Mouse (Mus musculus) liver, adult (tissue): ENCODE results near the gene Arid1b.
A peak's percentile ranks its signal among the peaks of the same experiment; 100 is the strongest.

ENCODE experiments used
- GATA4 ChIP-seq: IDR thresholded peaks from 2 replicates; pipeline ENCODE4 v1.6.1; 2014; ENCODE audit warnings: mild to moderate bottlenecking, low read length; ENCODE audit not compliant: insufficient replicate concordance

The Arid1b gene

DNA sequence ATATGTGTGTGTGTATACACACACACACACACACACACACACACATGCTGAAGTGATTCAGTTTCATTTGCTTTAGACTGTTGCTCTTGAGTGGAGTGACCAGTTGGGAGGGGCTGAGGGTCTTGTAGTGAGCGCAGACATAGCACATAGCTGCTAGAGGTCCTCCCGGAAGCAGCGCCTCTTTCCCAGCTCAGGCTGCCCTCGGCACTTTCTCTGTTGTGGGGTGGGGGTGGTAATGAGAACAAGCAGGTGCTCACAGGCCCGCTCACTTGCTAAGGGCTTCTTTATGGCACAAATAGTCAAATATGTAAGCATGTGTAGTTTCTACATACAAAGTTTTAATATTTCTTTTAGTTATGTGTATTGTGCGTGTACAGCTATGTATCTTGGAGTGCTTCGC is 104.6 kb downstream of the Arid1b start:
- no peak for TF ChIP-seq GATA4

DNA sequence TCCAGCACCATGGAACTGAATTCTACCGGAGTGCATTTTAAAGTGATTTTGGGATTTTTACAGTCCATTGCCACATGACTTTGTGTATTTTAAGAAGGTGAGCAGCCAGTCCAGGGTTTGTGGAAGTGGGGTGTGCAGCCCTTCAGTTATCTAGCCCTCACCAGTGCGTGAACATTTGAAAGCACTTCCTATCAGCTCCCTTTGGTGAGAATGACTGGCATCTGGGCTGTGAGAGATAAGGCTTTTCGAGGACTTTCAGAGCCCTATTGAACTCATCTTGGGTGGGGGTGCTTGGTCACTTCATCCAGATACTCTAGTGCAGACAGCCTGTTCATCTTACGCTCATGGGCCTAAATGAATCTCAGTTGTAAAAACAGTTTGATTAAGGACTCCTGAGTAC is 105.1 kb downstream of the Arid1b start:
- no peak for TF ChIP-seq GATA4

DNA sequence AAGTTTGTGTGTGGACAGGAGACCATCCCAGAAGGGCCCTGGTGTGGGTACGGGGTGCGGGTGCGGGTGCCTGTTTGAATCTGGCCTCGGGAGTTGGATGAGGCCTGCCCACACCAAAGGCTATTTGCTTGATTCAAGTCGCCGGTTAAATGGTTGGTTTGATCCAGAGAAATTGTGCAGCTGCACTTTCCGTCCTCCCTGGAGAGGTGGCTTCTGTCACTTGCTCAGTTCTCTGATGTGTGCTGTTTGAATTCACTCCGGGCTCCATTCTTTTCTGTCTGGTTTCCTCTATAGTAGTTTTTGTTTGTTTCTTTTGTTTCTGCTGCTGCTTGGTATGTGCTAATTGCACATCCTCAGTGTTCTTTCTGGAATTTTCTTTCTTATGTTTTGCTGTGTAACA is 107.0 kb downstream of the Arid1b start:
- no peak for TF ChIP-seq GATA4

DNA sequence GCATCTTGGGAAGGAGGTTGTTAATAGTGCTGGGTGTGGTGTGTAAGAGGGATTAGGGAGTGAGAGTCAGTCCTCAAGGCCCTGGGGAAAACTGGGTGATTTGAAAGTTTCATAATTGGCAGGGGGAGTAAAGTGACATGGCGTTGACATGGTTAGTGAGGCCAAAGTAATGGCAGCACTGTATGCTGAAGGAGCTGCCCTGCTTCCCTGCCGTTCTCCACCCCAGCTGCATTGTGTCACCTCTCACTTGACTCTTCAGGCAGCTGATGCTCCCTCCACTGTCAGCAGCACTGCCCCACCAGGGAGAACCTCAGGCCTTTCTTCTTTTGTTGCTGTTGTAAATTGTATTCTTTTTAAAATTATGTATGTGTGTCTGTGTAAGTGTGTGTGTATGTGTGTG is 107.8 kb downstream of the Arid1b start:
- no peak for TF ChIP-seq GATA4

DNA sequence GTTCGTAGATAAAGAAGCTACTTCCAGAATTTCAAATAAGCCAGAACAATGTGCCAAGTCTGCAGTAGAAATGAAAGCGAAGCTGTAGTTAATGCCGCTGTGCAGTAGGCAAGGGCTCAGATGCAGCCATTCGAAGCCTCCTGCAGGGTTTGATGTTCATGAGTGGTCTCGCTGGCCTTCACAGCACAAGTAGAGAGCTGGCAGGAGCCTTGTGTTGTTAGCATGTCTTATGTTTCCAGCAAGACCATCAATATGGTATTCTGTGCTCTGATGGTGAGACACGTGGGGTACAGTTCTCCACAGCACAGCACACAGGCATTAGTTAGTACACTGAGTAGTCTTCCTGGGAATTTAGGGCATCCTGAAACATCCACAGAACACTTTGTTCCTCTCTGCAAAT is 111.6 kb downstream of the Arid1b start:
- no peak for TF ChIP-seq GATA4

DNA sequence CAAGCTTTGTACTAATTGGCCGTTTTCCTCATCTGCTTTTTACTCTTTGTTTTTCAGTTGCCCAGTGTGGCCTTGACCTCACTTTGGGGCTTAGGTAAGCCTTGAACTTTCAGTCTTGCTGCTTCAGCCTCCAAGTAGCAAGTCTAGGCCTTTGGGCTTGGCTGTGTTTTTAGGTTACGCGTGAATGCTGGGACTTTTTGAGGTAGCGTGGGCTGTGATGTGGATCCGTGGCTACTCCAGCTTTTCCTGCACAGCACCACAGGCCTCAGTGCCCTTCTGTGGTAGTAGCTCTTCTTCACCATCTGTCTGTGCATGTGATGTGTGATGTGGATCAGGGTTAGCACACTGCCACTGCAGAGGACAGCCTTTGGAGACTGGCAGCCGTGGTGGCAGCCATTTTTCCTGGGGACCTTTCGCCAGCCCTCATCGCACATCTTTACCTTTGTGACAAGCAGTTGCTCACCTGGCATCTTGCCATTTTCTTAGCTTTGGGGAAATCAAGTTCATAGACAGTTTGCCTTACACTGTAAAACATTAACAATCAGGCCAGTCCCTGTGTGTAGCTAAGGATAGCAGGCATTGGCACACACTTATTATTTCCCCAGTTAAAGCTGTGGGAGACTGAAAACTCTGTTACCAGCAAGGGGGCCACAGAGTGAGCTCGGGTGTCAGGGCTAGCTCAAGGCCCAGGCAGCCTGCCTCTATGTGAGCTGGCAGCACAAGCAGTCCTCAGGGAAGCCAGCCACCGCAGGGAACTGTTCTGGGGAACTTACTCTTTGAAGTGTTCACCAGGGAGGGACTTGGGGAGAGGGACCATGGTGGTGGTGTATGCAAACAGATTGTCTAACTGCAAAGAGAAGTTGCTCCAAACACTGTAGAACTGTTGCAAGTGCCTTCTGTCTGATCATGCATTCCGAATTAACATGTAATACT is 112.4 kb downstream of the Arid1b start:
- no peak for TF ChIP-seq GATA4

DNA sequence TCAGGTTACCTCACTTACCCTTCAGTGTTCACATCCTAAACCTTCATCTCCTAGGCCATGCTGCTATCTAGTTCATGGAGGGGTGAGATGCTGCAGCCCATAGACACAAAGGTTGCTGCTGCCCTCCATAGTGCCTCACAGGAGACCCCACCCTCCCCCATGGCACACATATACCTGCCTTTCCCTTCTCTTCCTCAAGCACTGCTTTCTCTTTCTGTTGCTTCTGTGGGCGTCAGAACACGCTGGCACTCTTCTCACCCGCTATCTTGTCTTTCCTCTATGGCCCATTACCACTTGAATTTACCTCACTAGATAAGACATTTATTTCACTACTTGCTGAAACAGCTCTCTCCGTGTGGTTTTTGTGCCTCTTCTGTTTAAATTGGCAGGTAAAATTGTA is 113.4 kb downstream of the Arid1b start:
- no peak for TF ChIP-seq GATA4

DNA sequence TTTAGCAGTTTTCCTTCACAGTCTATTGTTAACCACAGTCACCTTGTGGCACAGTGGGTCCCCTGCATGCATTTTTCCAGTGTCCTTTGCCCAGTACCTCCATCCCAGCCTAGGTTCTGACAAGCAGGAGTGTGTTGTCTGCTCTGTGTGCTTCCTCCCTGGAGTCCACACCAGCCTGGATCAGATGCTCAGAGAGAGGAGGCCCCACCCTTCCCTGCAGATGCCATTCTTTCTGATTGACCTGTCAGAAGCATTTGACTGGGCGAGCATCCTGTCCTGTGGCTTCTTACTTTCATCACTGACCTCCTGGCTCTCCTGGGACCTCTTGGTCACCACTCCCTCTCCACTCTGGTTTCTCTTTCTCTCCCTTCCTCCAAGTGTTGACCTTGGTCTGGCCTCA is 113.9 kb downstream of the Arid1b start:
- no peak for TF ChIP-seq GATA4

DNA sequence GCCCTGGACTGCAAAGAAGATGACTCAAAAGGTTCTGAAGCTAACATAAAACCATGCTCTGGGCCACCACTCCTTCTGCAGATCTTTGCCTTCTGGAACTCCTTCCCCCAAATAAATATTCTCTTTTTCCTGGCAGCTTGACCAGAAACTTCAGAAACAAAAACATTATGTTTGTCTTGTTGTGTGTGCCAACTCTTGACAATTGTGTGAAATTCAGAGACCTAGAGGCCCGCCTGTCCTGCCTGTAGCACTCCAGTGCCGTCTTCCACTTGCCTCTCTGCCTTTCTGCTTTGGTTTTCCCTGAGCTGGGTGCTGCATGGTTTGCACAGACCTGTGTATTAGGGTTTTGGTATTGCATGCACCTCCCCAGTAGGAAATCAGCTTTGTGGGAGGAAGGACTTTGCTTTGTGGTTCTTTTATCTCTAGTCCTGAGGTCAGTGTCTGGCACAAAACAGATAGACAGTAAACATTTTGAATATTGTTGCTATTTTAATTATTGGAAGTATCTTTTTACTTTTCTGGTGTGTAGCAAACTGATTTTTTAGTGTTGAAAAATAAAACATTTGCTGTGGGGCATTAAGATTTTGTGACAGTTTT is 114.5 kb downstream of the Arid1b start:
- peak; percentile 21; the same call in 1 of the 2 replicates for TF ChIP-seq GATA4

DNA sequence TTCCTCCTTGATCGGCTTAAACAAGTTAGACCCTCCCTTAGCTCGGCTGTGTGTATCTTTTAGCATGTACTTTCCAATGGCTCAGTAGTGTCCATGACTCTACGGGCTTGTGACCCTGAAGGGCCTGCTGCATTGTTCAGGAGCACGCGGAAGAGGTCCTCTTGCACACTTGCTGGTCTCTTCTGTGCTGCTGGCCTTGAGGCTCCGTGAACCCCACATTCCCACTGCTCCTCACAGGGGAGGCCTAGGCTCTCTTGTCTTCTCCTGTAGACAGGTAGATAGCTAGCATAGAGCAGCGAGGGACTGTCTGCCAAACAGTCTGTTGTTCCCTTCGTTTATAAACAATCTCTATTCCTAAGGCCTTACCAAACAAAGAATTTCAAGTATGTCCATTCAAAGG is 115.2 kb downstream of the Arid1b start:
- no peak for TF ChIP-seq GATA4

DNA sequence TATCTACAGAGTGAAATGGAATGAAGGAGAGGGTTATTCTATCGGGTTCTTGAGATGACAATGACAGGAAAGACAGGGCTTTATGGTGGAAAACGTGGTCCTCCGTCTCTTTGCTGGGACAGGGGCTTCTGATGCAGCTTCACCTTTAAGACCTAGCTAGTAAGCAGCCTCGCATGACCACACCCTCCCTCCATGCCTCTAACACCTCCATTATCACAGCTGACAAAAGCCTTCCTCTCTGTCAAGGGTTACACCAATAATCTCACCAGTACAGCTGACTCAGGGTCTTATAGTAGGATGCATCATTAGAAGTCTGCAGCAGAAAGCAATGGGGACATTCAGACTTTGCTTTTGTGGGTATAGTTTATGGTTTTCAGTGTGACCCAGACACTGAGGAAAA is 116.0 kb downstream of the Arid1b start:
- TF ChIP-seq GATA4, result no peak

DNA sequence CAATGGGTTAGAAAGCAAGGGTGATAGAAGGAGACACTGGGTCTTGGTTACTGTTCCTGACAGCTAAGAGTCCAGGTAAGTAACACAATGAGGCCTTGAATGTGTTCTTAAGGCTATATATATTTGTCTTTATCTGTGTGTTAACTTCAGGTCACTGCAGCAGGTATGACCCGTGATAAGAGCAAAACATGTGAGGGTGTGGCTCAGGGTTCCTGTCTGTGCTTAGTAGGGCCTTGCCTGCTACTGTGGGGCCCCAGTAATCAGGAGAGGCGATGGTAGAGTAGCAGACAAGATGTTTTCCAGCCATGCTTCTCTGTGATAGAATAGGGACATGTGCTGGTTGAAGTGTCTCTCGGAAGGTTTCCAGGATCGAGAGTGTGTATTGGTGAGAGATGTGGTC is 118.0 kb downstream of the Arid1b start:
- TF ChIP-seq GATA4, result no peak

DNA sequence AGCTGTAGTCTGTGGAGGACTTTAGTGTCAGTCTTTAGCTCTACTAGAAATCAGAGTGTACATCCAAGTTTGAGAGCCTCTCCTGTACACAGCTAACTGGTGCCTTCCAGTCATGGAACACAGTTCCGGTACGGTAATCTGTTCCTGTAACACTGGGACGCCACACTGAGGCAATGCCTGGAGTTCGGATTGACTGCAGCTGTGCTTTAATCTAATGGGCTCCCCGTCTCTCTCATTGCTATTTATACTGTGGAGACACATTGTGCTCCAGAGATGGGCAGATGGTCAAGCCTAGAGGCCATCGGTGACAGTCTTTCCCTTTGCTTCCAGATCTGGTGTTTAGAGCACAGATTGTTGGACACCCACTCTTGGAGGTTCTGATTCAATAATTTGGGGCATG is 121.8 kb downstream of the Arid1b start:
- no peak; the same call in 1 of the 2 replicates for TF ChIP-seq GATA4

DNA sequence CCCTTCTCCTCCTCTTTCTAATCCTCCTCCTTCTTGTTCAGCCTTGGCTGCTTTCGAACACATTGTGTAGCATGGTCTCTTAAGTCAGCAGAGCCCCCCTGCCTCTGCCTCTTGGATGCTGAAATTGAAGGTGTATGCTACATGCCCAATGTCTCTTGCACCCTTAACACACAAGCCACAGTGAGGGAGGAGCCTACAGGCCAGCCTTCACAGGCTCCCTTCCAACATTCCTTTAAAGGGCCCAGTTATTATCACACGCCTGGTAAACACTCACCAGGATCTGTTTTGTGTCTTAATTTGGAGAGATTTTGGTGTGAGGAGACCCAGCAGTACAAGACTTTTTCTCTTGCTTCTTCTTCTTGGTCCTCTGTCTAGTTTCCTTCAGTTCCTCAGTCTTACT is 122.9 kb downstream of the Arid1b start:
- no peak for TF ChIP-seq GATA4

DNA sequence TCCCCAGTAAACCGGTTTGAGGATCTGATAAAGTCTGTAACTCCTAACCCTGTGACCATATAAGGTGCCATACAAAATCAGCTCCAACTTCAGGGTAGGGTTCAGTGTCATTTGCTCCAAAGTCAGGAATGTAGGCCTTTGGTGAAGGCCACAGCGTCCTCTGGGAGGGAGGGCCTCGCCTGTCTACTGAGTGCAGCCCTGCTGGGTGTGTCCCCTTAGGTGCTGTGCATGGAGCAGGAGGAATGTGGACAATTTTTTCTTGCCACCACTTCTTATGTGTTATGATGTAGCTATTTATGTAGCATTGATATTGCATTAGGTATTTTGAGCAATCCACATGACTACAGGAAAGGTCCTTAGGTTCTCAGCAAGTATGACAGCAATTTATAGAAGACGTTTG is 124.0 kb downstream of the Arid1b start:
- TF ChIP-seq GATA4, result no peak

DNA sequence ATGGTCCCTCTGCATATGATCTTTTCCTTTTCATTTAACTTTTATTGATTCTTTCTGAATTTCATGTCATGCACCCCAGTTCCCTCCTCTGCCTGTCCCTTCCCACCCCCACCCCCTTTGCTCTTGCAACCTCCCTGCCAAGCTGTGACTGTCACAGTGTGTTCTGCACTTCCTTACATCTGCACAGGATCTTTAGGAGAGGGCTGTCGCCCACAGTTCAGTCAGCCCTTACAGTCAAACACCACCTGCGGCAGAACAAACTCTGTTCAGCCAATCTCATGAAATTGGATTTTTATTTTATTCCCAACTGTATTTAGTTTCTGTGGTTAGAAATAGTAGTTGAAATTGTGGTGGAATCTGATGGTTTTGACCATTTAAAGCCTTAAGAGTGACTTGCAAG is 130.5 kb downstream of the Arid1b start:
- TF ChIP-seq GATA4, result no peak

DNA sequence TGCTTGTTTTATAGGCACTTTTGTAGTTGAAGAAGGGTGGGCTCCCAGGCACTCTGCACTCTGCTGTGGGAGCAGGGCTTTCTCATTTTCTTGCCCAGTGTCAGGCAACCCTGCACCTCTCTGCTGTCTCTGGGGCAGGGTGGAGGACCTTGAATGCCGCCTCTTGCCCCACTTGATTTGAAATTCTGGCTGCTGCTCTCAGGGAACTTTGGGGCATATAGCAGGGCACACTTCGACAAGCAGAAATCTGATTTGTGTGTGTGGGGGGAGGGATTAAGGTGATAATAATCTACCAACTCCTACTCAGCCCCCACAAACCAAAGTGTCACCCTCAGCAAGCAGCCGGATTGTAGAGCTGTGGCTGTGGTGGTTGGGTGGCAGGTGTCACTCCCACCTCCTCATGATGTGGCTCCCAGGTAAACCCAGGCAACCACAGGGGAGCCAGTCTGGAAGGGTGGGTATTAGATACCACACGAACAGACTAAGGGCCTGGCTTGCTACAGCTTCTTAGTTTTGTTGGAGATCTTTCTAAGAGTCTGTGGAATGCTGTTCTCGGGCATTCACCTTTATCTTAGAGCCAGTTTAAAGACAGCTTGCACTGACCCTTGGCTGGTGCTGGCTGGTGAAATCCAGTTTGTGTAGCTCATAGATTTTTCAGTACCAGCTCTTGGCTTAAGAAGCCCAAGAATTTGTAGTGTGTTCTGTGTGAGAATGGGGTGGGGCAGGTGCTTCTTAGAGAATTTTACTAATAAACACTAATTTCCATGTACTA is 131.1 kb downstream of the Arid1b start:
- TF ChIP-seq GATA4, result no peak
